Mouse (Mus musculus) erythroblast, embryonic 14.5 days (primary cell): ENCODE data around the gene Ncoa7. TPM values are rescaled to one million over a fixed set of nuclear protein-coding genes. Genes with fewer than 3 reads are reported as not detected.

Experiments
- H3K27me3 ChIP-seq: 2 replicates; pipeline ENCODE4 v1.6.1; 2012; ENCODE audit warnings: inconsistent platforms; ENCODE audit not compliant: control insufficient read depth
- H3K36me3 ChIP-seq: 2 replicates; pipeline ENCODE4 v1.6.1; 2012; ENCODE audit warnings: mild to moderate bottlenecking, inconsistent platforms; ENCODE audit not compliant: control insufficient read depth
- H3K4me1 ChIP-seq: 2 replicates; pipeline ENCODE4 v1.6.1; 2012; ENCODE audit warnings: inconsistent platforms; ENCODE audit not compliant: control insufficient read depth
- H3K4me3 ChIP-seq: replicated peaks from 2 replicates; pipeline ENCODE3; 2012; ENCODE audit warnings: moderate library complexity, mild to moderate bottlenecking, inconsistent platforms
- H3K9me3 ChIP-seq: 2 replicates; pipeline ENCODE4 v1.6.1; 2012; ENCODE audit warnings: low read length, inconsistent platforms, mixed read lengths; ENCODE audit not compliant: control insufficient read depth
- GATA1 ChIP-seq: IDR thresholded peaks from 2 replicates; pipeline ENCODE4 v1.6.1; 2012; ENCODE audit warnings: low read length, inconsistent platforms, mixed read lengths
- TAL1 ChIP-seq: IDR thresholded peaks from 3 replicates; pipeline ENCODE4 v1.6.1; 2012; ENCODE audit warnings: low read length, inconsistent platforms, mixed read lengths
- polyA plus RNA-seq: library from polyadenylated mRNA; stranded (reverse); fragments of >175 nt; gene quantifications from 2 replicates; pipeline ENCODE4 v1.2.3, GENCODE M21; 2012

Gene Ncoa7
- 2.8 and 4.3 TPM in 2 replicates for polyA plus RNA-seq

GRCm38 (mm10) chr10:30802681-30803586, at the start of gene Ncoa7:
TSS of gene Ncoa7 (minus strand) at chr10:30803326.
- Histone ChIP-seq H3K4me3 (peak within 1 kb of the TSS; percentile 78), H3K9me3 (peaks cover 3% of the 10 kb centered on the region), H3K36me3 (peaks cover 30% of the 10 kb centered on the region), H3K4me1 (peaks cover 47% of the 10 kb centered on the region), H3K27me3 (peaks cover 15% of the 10 kb centered on the region)
- TF ChIP-seq GATA1: no peak
- no peak for TF ChIP-seq TAL1

GRCm38 (mm10) chr10:30845101-30845825, 42.1 kb upstream of the Ncoa7 start:
- Histone ChIP-seq H3K9me3 (peaks cover 12% of the 10 kb centered on the region), H3K4me1 (peaks cover 16% of the 10 kb centered on the region), H3K4me3 (no peak overlapping the region), H3K27me3 (peaks cover 78% of the 10 kb centered on the region), H3K36me3 (no peaks in the 10 kb centered on the region)
- TF ChIP-seq GATA1 (no peak), TAL1 (no peak)

GRCm38 (mm10) chr10:30844191-30845010, 41.3 kb upstream of the Ncoa7 start:
- peaks cover 12% of the 10 kb centered on the region for H3K9me3 ChIP-seq
- TF ChIP-seq TAL1 (no peak), GATA1 (no peak)
- peaks cover 16% of the 10 kb centered on the region for H3K4me1 ChIP-seq
- no peaks in the 10 kb centered on the region for H3K36me3 ChIP-seq
- peaks cover 84% of the 10 kb centered on the region for H3K27me3 ChIP-seq
- no peak overlapping the region for H3K4me3 ChIP-seq

- peaks cover 16% of the 10 kb centered on the region for H3K4me1 ChIP-seq
- no peak for TF ChIP-seq GATA1
- TF ChIP-seq TAL1: no peak
- no peaks in the 10 kb centered on the region for H3K36me3 ChIP-seq
- peaks cover 90% of the 10 kb centered on the region for H3K27me3 ChIP-seq
- H3K9me3 ChIP-seq: peaks cover 12% of the 10 kb centered on the region
- peak overlapping the region; percentile 60 for H3K4me3 ChIP-seq
Measured at GRCm38 (mm10) chr10:30843438-30844190, 40.5 kb upstream of the Ncoa7 start.

GRCm38 (mm10) chr10:30842643-30843437, 39.7 kb upstream of the Ncoa7 start, which contains the start of gene Hey2:
TSS of gene Hey2 (minus strand) at chr10:30842801.
- H3K4me1 ChIP-seq: peaks cover 16% of the 10 kb centered on the region
- peaks cover 12% of the 10 kb centered on the region for H3K9me3 ChIP-seq
- H3K4me3 ChIP-seq: peak within 1 kb of the TSS; percentile 60
- no peak for TF ChIP-seq TAL1
- no peak for TF ChIP-seq GATA1
- H3K27me3 ChIP-seq: peaks cover 89% of the 10 kb centered on the region
- H3K36me3 ChIP-seq: no peaks in the 10 kb centered on the region

- Histone ChIP-seq H3K9me3 (peaks cover 12% of the 10 kb centered on the region), H3K36me3 (no peaks in the 10 kb centered on the region), H3K27me3 (peaks cover 84% of the 10 kb centered on the region), H3K4me1 (peaks cover 16% of the 10 kb centered on the region), H3K4me3 (peak overlapping the region; percentile 60)
- TF ChIP-seq GATA1 (no peak), TAL1 (no peak)
Measured at GRCm38 (mm10) chr10:30842228-30842627, 39.1 kb upstream of the Ncoa7 start.

- no peak for TF ChIP-seq GATA1
- no peak for TF ChIP-seq TAL1
- Histone ChIP-seq H3K36me3 (no peaks in the 10 kb centered on the region), H3K27me3 (peaks cover 72% of the 10 kb centered on the region), H3K9me3 (peaks cover 12% of the 10 kb centered on the region), H3K4me3 (no peak overlapping the region), H3K4me1 (peaks cover 16% of the 10 kb centered on the region)
Measured at GRCm38 (mm10) chr10:30840824-30841223, 37.7 kb upstream of the Ncoa7 start.
